Mouse (Mus musculus): Measurements from ENCODE around the gene Scn8a.

GRCm38 (mm10) chr15:100972795-100973194 lies 103.1 kb downstream of the Scn8a start:
- TF ChIP-seq CTCF (IDR thresholded peaks at IDR 0.05; ENCODE audit: low read depth, low read length) (no peak), POLR2A (IDR thresholded peaks at IDR 0.05; ENCODE audit: borderline replicate concordance, low read depth, low read length) (no peak)
